Mouse (Mus musculus): ENCODE data around the gene Klf16. TPM values are rescaled to one million over a fixed set of nuclear protein-coding genes. Genes with fewer than 3 reads are reported as not detected.

Gene Klf16
- polyA plus RNA-seq, 1 experiment from 2014 or later, result 8.0 TPM

GRCm38 (mm10) chr10:80583047-80583446 is 5.9 kb upstream of the Klf16 start:
- ATAC-seq (replicated peaks), result no peak
- Histone ChIP-seq H3K9ac (replicated peaks) (no peak overlapping the region), H3K27ac (replicated peaks) (no peak overlapping the region)

GRCm38 (mm10) chr10:80578911-80579310 is 1.8 kb upstream of the Klf16 start:
- ATAC-seq (replicated peaks), result no peak
- 0 out of 2 replicates have a peak overlapping the region, but pooled peaks have one; percentile 5 for H3K27ac ChIP-seq (replicated peaks)
- H3K36me3 ChIP-seq, result peaks cover 5% of the 10 kb centered on the region
- 0 out of 2 replicates have a peak overlapping the region, but pooled peaks have one; percentile 4 for H3K9ac ChIP-seq (replicated peaks)
- H3K9me3 ChIP-seq, result no peaks in the 10 kb centered on the region
- H3K4me1 ChIP-seq, result peaks cover 36% of the 10 kb centered on the region
- no peaks in the 10 kb centered on the region for H3K27me3 ChIP-seq
- H3K4me2 ChIP-seq (replicated peaks), result no peak overlapping the region
- WGBS, result 7% methylated on average over 8 of the region's 8 CpGs
- H3K4me3 ChIP-seq, result peak overlapping the region; percentile 70; the same call in 1 of the 2 replicates

More at GRCm38 (mm10) chr10:80583047-80583446, 5.9 kb upstream of the Klf16 start:
- Histone ChIP-seq H3K9me3 (no peaks in the 10 kb centered on the region), H3K27me3 (no peaks in the 10 kb centered on the region), H3K4me3 (no peak overlapping the region), H3K4me1 (peaks cover 18% of the 10 kb centered on the region), H3K4me2 (replicated peaks) (no peak overlapping the region), H3K36me3 (peaks cover 10% of the 10 kb centered on the region)
- WGBS, result 86% methylated on average over 5 of the region's 5 CpGs

DNA sequence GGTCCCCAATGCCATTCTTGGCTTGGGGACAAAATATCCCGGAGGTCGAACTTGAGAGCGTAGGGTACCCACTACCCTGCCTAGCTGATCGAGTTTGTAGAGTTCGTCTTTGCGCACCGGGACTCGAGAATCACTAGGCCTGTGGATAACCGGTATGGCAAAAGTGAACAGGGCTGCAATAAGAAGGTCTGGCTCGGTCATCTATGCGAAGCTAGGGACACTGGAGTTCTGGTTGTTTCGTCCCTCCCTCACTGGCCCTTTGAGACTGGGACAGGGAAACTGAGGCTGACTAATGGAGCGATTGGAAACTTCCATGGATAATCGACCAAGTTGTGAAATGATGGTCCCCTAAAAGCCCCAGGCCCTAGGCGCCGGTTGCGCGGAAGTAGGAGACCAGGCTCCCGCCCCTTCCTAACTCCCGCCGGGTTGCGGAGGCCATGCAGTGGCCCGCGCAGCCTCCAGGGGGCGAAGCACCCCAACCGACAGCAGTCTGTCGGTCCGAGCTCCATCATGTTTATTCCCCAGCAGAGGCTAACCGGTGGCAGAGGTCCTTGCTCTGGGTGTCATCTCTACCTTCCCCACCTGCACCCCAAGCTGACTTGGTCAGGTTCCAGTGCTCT is 1.1 kb upstream of the Klf16 start:
- Histone ChIP-seq H3K9me3 (no peaks in the 10 kb centered on the region), H3K27me3 (no peaks in the 10 kb centered on the region), H3K4me2 (replicated peaks) (peak overlapping the region; percentile 76), H3K4me3 (peak overlapping the region; percentile 70), H3K4me1 (peaks cover 42% of the 10 kb centered on the region), H3K36me3 (no peaks in the 10 kb centered on the region), H3K27ac (replicated peaks) (peak overlapping the region; percentile 90), H3K9ac (replicated peaks) (peak overlapping the region; percentile 66)
- under 1% methylated on average over 29 of the region's 29 CpGs for WGBS
- peak; percentile 49 for ATAC-seq (replicated peaks)

DNA sequence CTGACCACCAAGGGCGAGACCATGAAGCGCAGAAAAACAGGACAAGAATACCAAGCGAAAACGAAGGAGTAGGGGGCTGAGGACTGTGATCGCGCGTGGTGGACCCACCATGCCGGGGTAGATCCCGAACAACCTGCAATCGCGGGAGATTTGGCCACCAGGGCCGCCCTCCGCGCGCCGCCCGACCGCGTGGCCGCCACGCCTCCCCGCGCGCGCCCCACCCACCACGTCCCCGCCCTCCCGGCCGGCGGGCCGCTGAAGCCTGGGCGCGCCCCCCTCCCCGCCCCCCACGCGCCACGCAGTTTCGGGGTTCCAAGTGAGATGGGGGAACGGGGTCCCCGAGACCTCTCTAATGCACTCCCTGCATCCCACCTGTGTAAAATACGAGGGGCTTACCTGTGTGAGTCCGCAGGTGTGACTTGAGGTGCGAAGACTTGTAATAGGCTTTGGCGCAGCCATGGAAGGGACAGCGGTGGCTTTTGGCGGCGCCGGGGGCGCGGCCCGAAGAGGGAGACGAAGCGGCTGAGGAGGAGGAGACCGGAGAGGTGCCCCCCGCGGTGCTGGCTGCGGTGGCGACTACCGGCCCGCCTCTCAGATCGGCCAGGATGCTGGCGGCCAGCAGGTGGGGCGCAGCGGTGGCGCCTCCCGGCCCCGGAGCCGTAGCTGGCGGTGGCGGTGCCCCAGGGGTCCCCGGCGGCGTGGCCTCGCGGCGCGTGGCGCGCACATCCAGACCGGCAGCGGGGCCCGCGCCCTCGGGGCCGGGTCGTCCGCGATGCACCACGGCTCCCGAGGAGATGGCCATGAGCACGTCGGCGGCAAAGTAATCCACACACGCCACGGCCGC is 548 bp downstream of the Klf16 start:
- H3K27me3 ChIP-seq, result no peaks in the 10 kb centered on the region
- H3K36me3 ChIP-seq, result no peaks in the 10 kb centered on the region
- peak overlapping the region; percentile 76 for H3K4me2 ChIP-seq (replicated peaks)
- under 1% methylated on average over 92 of the region's 96 CpGs for WGBS
- H3K9me3 ChIP-seq, result no peaks in the 10 kb centered on the region
- peak overlapping the region; percentile 66 for H3K9ac ChIP-seq (replicated peaks)
- peak; percentile 2; the same call in 1 of the 2 replicates for ATAC-seq (replicated peaks)
- peak overlapping the region; percentile 90 for H3K27ac ChIP-seq (replicated peaks)
- H3K4me3 ChIP-seq, result peak overlapping the region; percentile 70
- H3K4me1 ChIP-seq, result peaks cover 50% of the 10 kb centered on the region

GRCm38 (mm10) chr10:80575925-80576324 is 1.2 kb downstream of the Klf16 start:
- H3K4me2 ChIP-seq (replicated peaks), result peak overlapping the region; percentile 76
- no peaks in the 10 kb centered on the region for H3K27me3 ChIP-seq
- no peak for ATAC-seq (replicated peaks)
- H3K4me3 ChIP-seq, result peak overlapping the region; percentile 70
- H3K4me1 ChIP-seq, result peaks cover 57% of the 10 kb centered on the region
- no peaks in the 10 kb centered on the region for H3K9me3 ChIP-seq
- H3K9ac ChIP-seq (replicated peaks), result peak overlapping the region; percentile 66
- no peaks in the 10 kb centered on the region for H3K36me3 ChIP-seq
- 16% methylated on average over 17 of the region's 17 CpGs for WGBS
- H3K27ac ChIP-seq (replicated peaks), result no peak overlapping the region

DNA sequence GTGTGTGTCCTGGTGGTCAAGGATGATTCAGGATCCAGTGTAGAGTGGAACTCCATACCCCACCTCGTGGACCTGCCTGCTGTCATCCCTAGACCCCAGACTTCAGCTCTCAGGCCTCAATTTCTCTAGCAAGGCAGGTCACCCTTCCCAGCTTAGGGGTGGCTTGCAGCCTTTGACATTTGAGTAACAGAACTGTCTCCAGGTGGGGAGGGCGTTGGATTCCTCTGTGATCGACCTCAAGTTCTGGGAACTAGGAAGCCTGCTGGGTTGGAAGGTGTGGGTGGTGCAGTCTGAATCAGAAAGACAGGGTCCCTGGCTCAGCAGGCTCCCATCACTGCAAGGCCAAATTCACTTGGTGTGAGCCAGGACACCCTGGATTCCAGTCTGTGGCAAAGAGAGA is 2.2 kb downstream of the Klf16 start:
- Histone ChIP-seq H3K4me3 (no peak overlapping the region), H3K27me3 (no peaks in the 10 kb centered on the region), H3K4me2 (replicated peaks) (0 out of 2 replicates have a peak overlapping the region, but pooled peaks have one; percentile 76), H3K27ac (replicated peaks) (no peak overlapping the region), H3K4me1 (peaks cover 63% of the 10 kb centered on the region), H3K9me3 (no peaks in the 10 kb centered on the region), H3K36me3 (no peaks in the 10 kb centered on the region), H3K9ac (replicated peaks) (no peak overlapping the region)
- WGBS, result 71% methylated on average over 3 of the region's 3 CpGs
- ATAC-seq (replicated peaks), result no peak

DNA sequence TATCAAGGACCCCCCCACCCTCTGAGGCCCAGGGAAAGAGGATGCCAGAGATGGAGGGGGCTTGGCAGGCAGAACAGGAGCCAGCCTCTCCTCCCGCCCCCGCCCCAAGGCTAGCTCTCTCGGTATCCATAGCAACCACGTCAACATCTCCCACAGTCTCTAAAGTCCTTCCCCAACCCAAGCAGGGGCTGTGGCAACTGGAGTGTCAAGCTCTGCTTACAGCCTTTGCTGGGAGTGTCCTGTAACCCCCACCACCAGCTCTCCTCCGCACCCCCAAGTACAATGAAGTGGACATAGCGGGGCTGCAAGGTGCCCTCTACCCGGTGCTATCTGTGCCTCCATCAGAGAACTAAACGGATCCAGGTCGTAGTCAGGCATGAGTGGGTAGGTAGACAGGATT is 3.2 kb downstream of the Klf16 start:
- no peak for ATAC-seq (replicated peaks)
- 53% methylated on average over 9 of the region's 9 CpGs for WGBS
- H3K4me2 ChIP-seq (replicated peaks), result no peak overlapping the region
- H3K36me3 ChIP-seq, result no peaks in the 10 kb centered on the region
- no peak overlapping the region for H3K4me3 ChIP-seq
- H3K27ac ChIP-seq (replicated peaks), result no peak overlapping the region
- H3K4me1 ChIP-seq, result peaks cover 63% of the 10 kb centered on the region
- no peak overlapping the region for H3K9ac ChIP-seq (replicated peaks)
- H3K9me3 ChIP-seq, result no peaks in the 10 kb centered on the region
- H3K27me3 ChIP-seq, result no peaks in the 10 kb centered on the region

DNA sequence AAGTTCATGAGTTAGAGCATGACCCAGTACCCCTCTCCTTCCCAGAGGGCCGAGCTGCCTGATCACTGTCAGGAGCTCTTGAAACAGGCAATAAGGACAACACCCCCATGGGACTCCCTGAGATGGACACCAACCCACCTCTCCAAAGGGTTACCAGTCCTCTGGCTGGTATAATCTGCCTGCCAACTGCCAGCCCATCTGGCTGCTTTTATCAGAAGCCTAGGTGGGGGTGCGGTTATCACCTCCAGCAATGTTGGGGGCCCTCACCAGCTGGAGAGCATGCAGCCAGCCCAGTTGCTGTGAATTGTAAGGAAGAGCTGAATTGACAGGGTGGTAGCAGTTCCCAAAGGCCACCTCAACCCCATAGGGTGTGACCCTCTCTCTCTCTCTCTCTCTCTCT is 4.6 kb downstream of the Klf16 start:
- Histone ChIP-seq H3K36me3 (peaks cover 5% of the 10 kb centered on the region; the same call in 1 of the 2 replicates), H3K27me3 (no peaks in the 10 kb centered on the region), H3K4me1 (peaks cover 54% of the 10 kb centered on the region), H3K4me2 (replicated peaks) (no peak overlapping the region), H3K27ac (replicated peaks) (no peak overlapping the region), H3K4me3 (no peak overlapping the region), H3K9ac (replicated peaks) (no peak overlapping the region), H3K9me3 (no peaks in the 10 kb centered on the region)
- ATAC-seq (replicated peaks), result no peak
- WGBS, result 86% methylated on average over 2 of the region's 2 CpGs

- Histone ChIP-seq H3K36me3 (peaks cover 5% of the 10 kb centered on the region; the same call in 1 of the 2 replicates), H3K9me3 (no peaks in the 10 kb centered on the region), H3K27ac (replicated peaks) (peak overlapping the region; percentile 42), H3K4me3 (peak overlapping the region; percentile 17; the same call in 1 of the 2 replicates), H3K9ac (replicated peaks) (peak overlapping the region; percentile 7), H3K4me2 (replicated peaks) (peak overlapping the region; percentile 29), H3K27me3 (no peaks in the 10 kb centered on the region), H3K4me1 (peaks cover 62% of the 10 kb centered on the region)
- ATAC-seq (replicated peaks), result no peak
- 19% methylated on average over 30 of the region's 30 CpGs for WGBS
Measured at GRCm38 (mm10) chr10:80570871-80571836, 6.0 kb downstream of the Klf16 start.

DNA sequence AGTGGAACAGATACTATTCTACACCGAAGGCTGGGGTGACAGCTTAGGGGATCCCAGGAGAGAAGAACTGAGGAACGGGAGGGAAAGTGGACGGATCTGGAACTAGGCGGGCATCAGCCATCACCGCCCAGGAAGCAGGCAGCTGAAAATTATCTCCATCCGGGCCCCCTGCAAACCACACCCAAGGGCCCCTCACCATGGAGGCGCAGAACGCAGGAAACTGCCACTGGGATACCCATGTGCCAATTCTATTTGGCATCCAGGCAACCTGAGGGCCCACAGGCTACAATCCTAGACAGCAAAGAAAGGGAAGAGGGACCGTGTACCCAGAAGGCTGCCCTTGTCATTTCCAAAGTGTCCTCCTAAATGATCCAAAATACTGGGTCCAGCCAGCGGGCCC is 6.7 kb downstream of the Klf16 start:
- no peak for ATAC-seq (replicated peaks)
- no peak overlapping the region for H3K4me3 ChIP-seq
- H3K27ac ChIP-seq (replicated peaks), result no peak overlapping the region
- no peaks in the 10 kb centered on the region for H3K27me3 ChIP-seq
- 89% methylated on average over 10 of the region's 10 CpGs for WGBS
- no peak overlapping the region for H3K9ac ChIP-seq (replicated peaks)
- H3K36me3 ChIP-seq, result peaks cover 5% of the 10 kb centered on the region; the same call in 1 of the 2 replicates
- no peaks in the 10 kb centered on the region for H3K9me3 ChIP-seq
- H3K4me1 ChIP-seq, result peaks cover 56% of the 10 kb centered on the region
- H3K4me2 ChIP-seq (replicated peaks), result no peak overlapping the region

DNA sequence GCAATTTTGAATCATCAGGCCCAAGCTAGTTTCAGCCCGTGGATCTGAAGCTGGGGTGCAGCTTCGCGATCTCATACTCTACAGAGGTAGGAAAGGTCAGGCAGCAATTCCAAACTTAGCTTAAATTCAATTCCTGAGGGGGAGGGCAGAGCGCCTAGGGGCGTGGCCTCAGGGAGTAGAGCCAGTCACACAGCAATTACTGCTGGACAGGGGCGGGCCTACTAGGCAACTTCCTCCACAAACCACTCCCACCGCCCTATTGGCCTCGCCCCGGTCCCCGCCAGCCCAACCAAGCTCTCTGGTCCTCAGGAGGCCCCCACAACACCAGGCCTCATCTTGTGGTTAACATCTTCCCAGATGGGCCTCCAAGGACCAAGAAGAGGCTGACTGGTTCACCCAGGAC is 7.5 kb downstream of the Klf16 start:
- no peaks in the 10 kb centered on the region for H3K9me3 ChIP-seq
- H3K27me3 ChIP-seq, result no peaks in the 10 kb centered on the region
- H3K27ac ChIP-seq (replicated peaks), result no peak overlapping the region
- peaks cover 48% of the 10 kb centered on the region for H3K4me1 ChIP-seq
- no peak for ATAC-seq (replicated peaks)
- WGBS, result 44% methylated on average over 10 of the region's 10 CpGs
- no peak overlapping the region for H3K9ac ChIP-seq (replicated peaks)
- H3K36me3 ChIP-seq, result peaks cover 5% of the 10 kb centered on the region; the same call in 1 of the 2 replicates
- no peak overlapping the region for H3K4me2 ChIP-seq (replicated peaks)
- no peak overlapping the region for H3K4me3 ChIP-seq
